Mouse (Mus musculus) liver, postnatal 0 days (tissue): ENCODE results near the gene Olfr727. TPM values are rescaled to one million over a fixed set of nuclear protein-coding genes. Genes with fewer than 3 reads are reported as not detected.

ENCODE experiments used
- ATAC-seq: fragments of 200-750 bp; cut with Nextera tagmentation; 2 replicates; pipeline ENCODE4 v1.8.0; 2017; ENCODE audit warnings: mild to moderate bottlenecking, moderate library complexity
- DNase-seq: peaks from one replicate; pipeline ENCODE4 v3.0.0-alpha.2; 2016
- H3K27ac ChIP-seq: fragments of 300-500 bp; sonication (generic); 2 replicates; pipeline ENCODE4 v1.5.1; 2014; ENCODE audit warnings: antibody characterized with exemption, moderate library complexity, mild to moderate bottlenecking, low read depth
- H3K27me3 ChIP-seq: fragments of 300-500 bp; sonication (generic); 2 replicates; pipeline ENCODE4 v1.6.1; 2014; ENCODE audit warnings: low read length, control low read depth, mixed read lengths; ENCODE audit not compliant: insufficient read depth
- H3K36me3 ChIP-seq: fragments of 300-500 bp; sonication (generic); replicated peaks from 2 replicates; pipeline ENCODE4 v1.6.1; 2014; ENCODE audit warnings: mild to moderate bottlenecking, control low read depth, low read length, moderate library complexity, mixed read lengths; ENCODE audit not compliant: insufficient read depth
- H3K4me1 ChIP-seq: fragments of 300-500 bp; sonication (generic); 2 replicates; pipeline ENCODE4 v1.6.1; 2014; ENCODE audit warnings: antibody characterized with exemption, mild to moderate bottlenecking, control low read depth; ENCODE audit not compliant: insufficient read depth
- H3K4me2 ChIP-seq: fragments of 300-500 bp; sonication (generic); 2 replicates; pipeline ENCODE4 v1.6.1; 2014; ENCODE audit warnings: low read depth, mild to moderate bottlenecking, low read length, moderate library complexity, mixed read lengths
- H3K4me3 ChIP-seq: fragments of 300-500 bp; sonication (generic); 2 replicates; pipeline ENCODE4 v1.5.1; 2014; ENCODE audit warnings: low read depth, low read length
- H3K9ac ChIP-seq: fragments of 300-500 bp; sonication (generic); replicated peaks from 2 replicates; pipeline ENCODE4 v1.6.1; 2014; ENCODE audit warnings: mild to moderate bottlenecking, moderate library complexity
- H3K9me3 ChIP-seq: fragments of 300-500 bp; sonication (generic); 2 replicates; pipeline ENCODE4 v1.6.1; 2016; ENCODE audit warnings: mild to moderate bottlenecking, control low read depth, low read length, mixed read lengths
- CTCF ChIP-seq: sonication (generic); IDR thresholded peaks from 2 replicates; pipeline ENCODE4 v1.5.1; 2016; ENCODE audit warnings: antibody characterized with exemption, low read depth
- EP300 ChIP-seq: IDR thresholded peaks from 2 replicates; pipeline ENCODE4 v1.6.1; 2016; ENCODE audit warnings: antibody characterized with exemption, low read depth, mild to moderate bottlenecking
- WGBS: fragments of 180-500 bp; shearing (Covaris S2); extraction: QIAGEN DNeasy Blood & Tissue Kit; methylation state at CpG from one replicate; pipeline ENCODE4 v1.1.7; 2014; ENCODE audit not compliant: insufficient replicate concordance; 5-methylcytosine and 5-hydroxymethylcytosine counted together
- polyA plus RNA-seq: library from polyadenylated mRNA; unstranded; fragments of >200 nt; fragmentation: Nextera tagmentation; extraction: Ambion mirVana; gene quantifications from 2 replicates; pipeline ENCODE4 v1.2.1, GENCODE M21; 2015

Gene Olfr727
- polyA plus RNA-seq, result not detected in 2 replicates

GRCm38 (mm10) chr14:50122886-50123285, at the start of gene Olfr727:
Olfr727 (plus strand) TSS chr14:50123186.
- Histone ChIP-seq H3K9ac (no peak within 1 kb of the TSS), H3K27ac (no peak within 1 kb of the TSS), H3K4me3 (no peak within 1 kb of the TSS), H3K4me1 (no peaks in the 10 kb centered on the region), H3K36me3 (no peaks in the 10 kb centered on the region), H3K9me3 (no peaks in the 10 kb centered on the region), H3K27me3 (no peaks in the 10 kb centered on the region), H3K4me2 (no peak within 1 kb of the TSS)
- no peak for ATAC-seq
- DNase-seq, result no peak
- WGBS, result 83% methylated on average over 1 of the region's 1 CpGs
- TF ChIP-seq CTCF (no peak), EP300 (no peak)

DNA sequence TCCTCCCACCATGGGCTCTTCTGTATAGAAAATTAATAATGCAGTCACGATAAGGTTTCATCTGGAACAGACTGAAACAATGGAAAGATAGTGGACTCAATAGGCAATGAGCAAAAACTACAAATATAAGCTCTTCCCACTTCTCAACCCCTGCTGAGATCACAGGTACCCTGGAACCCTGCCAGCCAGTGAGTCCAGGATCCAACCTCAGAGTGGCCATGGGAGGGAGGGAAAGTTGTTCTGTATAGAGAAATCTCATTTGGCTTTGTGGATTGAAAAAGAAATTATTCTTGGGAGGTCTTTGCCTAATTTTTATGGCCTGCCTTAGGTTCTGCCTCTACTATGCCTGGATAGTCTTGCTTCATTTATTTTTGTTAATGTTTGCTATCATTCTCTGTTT, 32.1 kb upstream of the Olfr727 start, which contains the start of gene Olfr726:
TSS of gene Olfr726 (minus strand) at position 101 of the 400 bp plus-strand sequence.
- Histone ChIP-seq H3K9ac (no peak within 1 kb of the TSS), H3K4me1 (no peaks in the 10 kb centered on the region), H3K9me3 (no peaks in the 10 kb centered on the region), H3K36me3 (no peaks in the 10 kb centered on the region), H3K27me3 (no peaks in the 10 kb centered on the region), H3K4me2 (no peak within 1 kb of the TSS), H3K27ac (no peak within 1 kb of the TSS), H3K4me3 (no peak within 1 kb of the TSS)
- DNase-seq (no peak), ATAC-seq (no peak)
- whole genome bisulfite sequencing, result 64% methylated on average over 1 of the region's 1 CpGs
- TF ChIP-seq CTCF (no peak), EP300 (no peak)

DNA sequence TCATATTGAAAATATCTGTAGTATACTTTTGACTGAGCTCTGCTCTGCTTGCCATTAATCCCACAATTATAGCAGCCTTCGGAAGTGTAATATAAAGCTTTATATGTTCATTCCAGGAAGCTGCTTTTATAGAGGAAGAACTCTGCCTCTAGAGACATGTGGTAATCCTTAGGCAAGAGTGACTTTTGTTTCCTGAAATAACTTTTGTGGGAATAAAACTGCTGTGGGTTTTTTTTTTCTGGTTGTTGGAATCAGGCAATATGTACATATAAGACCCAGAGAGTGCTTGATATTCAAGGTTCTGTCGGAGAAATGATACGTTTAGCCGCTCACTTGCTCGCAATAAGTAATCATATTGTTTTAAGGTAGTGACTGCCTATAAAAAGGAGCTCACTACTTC, 19.6 kb downstream of the Olfr727 start, which contains the start of gene Olfr728:
TSS of gene Olfr728 (minus strand) at position 101 of the 400 bp plus-strand sequence.
- ATAC-seq (no peak), DNase-seq (no peak)
- WGBS, result 85% methylated on average over 5 of the region's 5 CpGs
- Histone ChIP-seq H3K4me2 (no peak within 1 kb of the TSS), H3K36me3 (no peaks in the 10 kb centered on the region), H3K9me3 (no peaks in the 10 kb centered on the region), H3K4me1 (no peaks in the 10 kb centered on the region), H3K27me3 (no peaks in the 10 kb centered on the region), H3K4me3 (no peak within 1 kb of the TSS), H3K27ac (no peak within 1 kb of the TSS), H3K9ac (no peak within 1 kb of the TSS)
- TF ChIP-seq CTCF (no peak), EP300 (no peak)

DNA sequence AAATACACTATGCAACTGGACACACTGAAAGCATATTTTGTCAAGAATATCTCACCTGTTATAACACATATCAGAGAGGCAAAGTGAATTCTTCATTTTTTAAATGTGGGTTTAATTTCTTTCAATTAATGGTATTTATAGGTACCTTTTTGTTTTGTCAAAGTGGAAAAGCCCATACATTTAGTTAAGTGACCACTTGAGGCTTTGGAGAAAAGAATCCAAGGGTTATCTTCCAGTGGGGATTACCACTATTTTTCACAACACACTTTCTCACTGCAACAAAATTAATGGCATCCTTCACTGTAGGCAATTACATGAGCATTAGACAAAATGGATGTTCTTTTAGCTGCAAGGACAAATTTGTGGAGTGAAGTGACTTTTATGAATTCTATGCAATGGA, 29.8 kb downstream of the Olfr727 start, which contains the start of gene Olfr729:
TSS of gene Olfr729 (minus strand) at position 101 of the 400 bp plus-strand sequence.
- H3K27me3 ChIP-seq, result no peaks in the 10 kb centered on the region
- no peak for TF ChIP-seq EP300
- TF ChIP-seq CTCF, result no peak
- no peak for ATAC-seq
- H3K27ac ChIP-seq, result no peak within 1 kb of the TSS
- H3K9ac ChIP-seq, result no peak within 1 kb of the TSS
- H3K36me3 ChIP-seq, result no peaks in the 10 kb centered on the region
- DNase-seq, result no peak
- H3K9me3 ChIP-seq, result no peaks in the 10 kb centered on the region
- no peaks in the 10 kb centered on the region for H3K4me1 ChIP-seq
- H3K4me3 ChIP-seq, result no peak within 1 kb of the TSS
- H3K4me2 ChIP-seq, result no peak within 1 kb of the TSS

Other genes with a start within 250 kb of the Olfr727 start
- not detected in 2 replicates for gene Olfr722, start 221.2 kb upstream of the Olfr727 start, polyA plus RNA-seq
- gene Olfr723, start 191.4 kb upstream of the Olfr727 start, polyA plus RNA-seq, result not detected in 2 replicates
- gene Olfr724, start 159.9 kb upstream of the Olfr727 start, polyA plus RNA-seq, result not detected in 2 replicates
- not detected in 2 replicates for gene Olfr725, start 82.8 kb upstream of the Olfr727 start, polyA plus RNA-seq
- gene Olfr726, start 32.2 kb upstream of the Olfr727 start, polyA plus RNA-seq, result not detected in 2 replicates
- not detected in 2 replicates for gene Olfr728, start 19.5 kb downstream of the Olfr727 start, polyA plus RNA-seq
- not detected in 2 replicates for gene Olfr729, start 29.7 kb downstream of the Olfr727 start, polyA plus RNA-seq
- gene Olfr730, start 65.0 kb downstream of the Olfr727 start, polyA plus RNA-seq, result not detected in 2 replicates
- not detected in 2 replicates for gene Olfr731, start 118.7 kb downstream of the Olfr727 start, polyA plus RNA-seq
- not detected in 2 replicates for gene Olfr732, start 161.0 kb downstream of the Olfr727 start, polyA plus RNA-seq
- gene Olfr733, start 178.3 kb downstream of the Olfr727 start, polyA plus RNA-seq, result not detected in 2 replicates
- gene Olfr734, start 203.6 kb downstream of the Olfr727 start, polyA plus RNA-seq, result not detected in 2 replicates
- 0.04 TPM in 1 of 2 replicates, not detected in the other for gene Olfr735, start 225.7 kb downstream of the Olfr727 start, polyA plus RNA-seq
- gene Tlr11, start 234.7 kb downstream of the Olfr727 start, polyA plus RNA-seq, result 0.20 and 0.27 TPM in 2 replicates